Mouse (Mus musculus) spleen, adult 10 weeks (tissue): ENCODE measurements around the gene Erc2. TPM values are rescaled to one million over a fixed set of nuclear protein-coding genes. Genes with fewer than 3 reads are reported as not detected.

Source experiments
- polyA plus RNA-seq: library from polyadenylated mRNA; stranded (reverse); fragments of 350-450 nt; fragmentation: Illumina TruSeq; extraction: RNeasy Lipid Tissue Mini Kit (QIAGEN cat#74804); gene quantifications from one replicate; pipeline ENCODE4 v1.2.3, GENCODE M21; 2015; ENCODE audit warnings: low replicate concordance; ENCODE audit not compliant: insufficient read depth

Erc2 gene
- polyA plus RNA-seq: 0.65 TPM

GRCm38 (mm10) chr14:27622176-27622922 lies at the start of gene Erc2:
TSS of gene Erc2 (plus strand) at chr14:27622428.

GRCm38 (mm10) chr14:28504101-28505050 lies 882.1 kb downstream of the Erc2 start, which contains the start of gene Wnt5a:
TSS of gene Wnt5a (plus strand) at chr14:28504750.

Other genes with a start within 250 kb of the Erc2 start
- 98.5 TPM for gene Fam208a, start 193.6 kb upstream of the Erc2 start, polyA plus RNA-seq
- gene Ccdc66, start 114.0 kb upstream of the Erc2 start, polyA plus RNA-seq: 25.0 TPM